Mouse (Mus musculus): ENCODE data around the gene Klhl29.

DNA sequence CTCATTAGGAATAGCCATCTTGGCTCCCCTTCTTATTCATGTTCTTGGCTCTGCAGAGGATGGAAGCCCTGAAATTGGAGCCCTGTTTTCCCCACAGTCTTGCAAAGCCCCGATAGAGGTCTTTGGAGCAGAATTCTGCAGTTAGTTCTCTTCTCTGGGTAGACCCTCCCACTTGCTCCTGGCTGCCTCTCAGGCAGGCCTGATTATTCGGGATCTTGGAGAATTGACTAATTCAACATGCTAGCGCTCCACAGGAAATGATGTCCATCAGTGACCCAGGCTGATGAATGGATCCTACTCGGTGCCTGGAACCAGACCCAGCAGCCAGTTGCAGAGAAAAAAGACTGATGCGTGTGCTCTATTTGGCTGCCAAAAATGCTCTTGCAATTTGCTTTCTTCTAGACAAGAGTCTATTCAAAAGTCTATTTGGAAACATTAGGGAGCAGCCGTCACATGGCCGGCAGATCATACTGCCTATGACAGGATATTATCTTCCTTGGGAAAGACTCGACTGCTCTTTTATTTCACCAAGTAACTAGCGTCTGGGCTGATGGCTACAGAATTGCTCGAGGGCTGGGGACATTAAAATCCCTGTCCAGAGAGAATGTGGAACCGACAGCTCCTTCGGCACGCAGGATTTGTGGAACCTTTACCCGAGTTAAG is 155.4 kb downstream of the Klhl29 start:
- no peak for TF ChIP-seq CTCF (IDR thresholded peaks at IDR 0.05; ENCODE audit: control insufficient read depth, insufficient read depth, insufficient read length)
- TF ChIP-seq MYOD1 (IDR thresholded peaks at IDR 0.05; ENCODE audit: control insufficient read depth, insufficient read length, low read depth): no peak
- no peak for TF ChIP-seq FOSL1 (IDR thresholded peaks at IDR 0.05; ENCODE audit: insufficient read depth, low read length, poor library complexity, severe bottlenecking)
- no peak for TF ChIP-seq MAX (IDR thresholded peaks at IDR 0.05)
- TF ChIP-seq MYOG (IDR thresholded peaks at IDR 0.05; ENCODE audit: control insufficient read depth, extremely low read depth, insufficient read length): no peak
- no peak for TF ChIP-seq USF1 (IDR thresholded peaks at IDR 0.05; ENCODE audit: low read depth)

All from C2C12 (cell line).